Mouse (Mus musculus) intestine, embryonic 16.5 days (tissue): Measurements from ENCODE around the gene Abhd4. TPM values are rescaled to one million over a fixed set of nuclear protein-coding genes. Genes with fewer than 3 reads are reported as not detected.

ENCODE experiments used
- ATAC-seq: fragments of 200-750 bp; cut with Nextera tagmentation; 2 replicates; pipeline ENCODE4 v1.8.0; 2017; ENCODE audit warnings: moderate TSS enrichment, moderate library complexity
- H3K27ac ChIP-seq: fragments of 300-500 bp; sonication (generic); 2 replicates; pipeline ENCODE4 v1.5.1; 2014; ENCODE audit warnings: mild to moderate bottlenecking, low read length
- H3K27me3 ChIP-seq: fragments of 300-500 bp; sonication (generic); replicated peaks from 2 replicates; pipeline ENCODE4 v1.6.1; 2014; ENCODE audit warnings: low read length, control low read depth, mixed read lengths; ENCODE audit not compliant: control insufficient read depth, insufficient read depth
- H3K36me3 ChIP-seq: fragments of 300-500 bp; sonication (generic); 2 replicates; pipeline ENCODE4 v1.6.1; 2014; ENCODE audit warnings: low read length, control low read depth; ENCODE audit not compliant: control insufficient read depth, insufficient read depth
- H3K4me1 ChIP-seq: fragments of 300-500 bp; sonication (generic); 2 replicates; pipeline ENCODE4 v1.6.1; 2014; ENCODE audit warnings: low read length, control low read depth, mixed read lengths; ENCODE audit not compliant: control insufficient read depth, insufficient read depth
- H3K4me2 ChIP-seq: fragments of 300-500 bp; sonication (generic); 2 replicates; pipeline ENCODE4 v1.6.1; 2014; ENCODE audit warnings: low read depth, low read length, control low read depth
- H3K4me3 ChIP-seq: fragments of 300-500 bp; sonication (generic); 2 replicates; pipeline ENCODE4 v1.5.1; 2014; ENCODE audit warnings: mild to moderate bottlenecking, low read length
- H3K9ac ChIP-seq: fragments of 300-500 bp; sonication (generic); 2 replicates; pipeline ENCODE4 v1.6.1; 2014; ENCODE audit warnings: low read depth, low read length
- H3K9me3 ChIP-seq: fragments of 300-500 bp; sonication (generic); 2 replicates; pipeline ENCODE4 v1.6.1; 2016; ENCODE audit warnings: low read length, control low read depth; ENCODE audit not compliant: control insufficient read depth
- WGBS: fragments of 180-500 bp; shearing (Covaris S2); extraction: QIAGEN DNeasy Blood & Tissue Kit; methylation state at CpG from one replicate; pipeline ENCODE4 v1.1.7; 2014; 5-methylcytosine and 5-hydroxymethylcytosine counted together
- polyA plus RNA-seq: library from polyadenylated mRNA; unstranded; fragments of >200 nt; fragmentation: Nextera tagmentation; extraction: Ambion mirVana; gene quantifications from 2 replicates; pipeline ENCODE4 v1.2.1, GENCODE M21; 2015

The Abhd4 gene
- polyA plus RNA-seq, 1 experiment from 2014 or later: 47.8 TPM

- no peak overlapping the region for H3K4me2 ChIP-seq
- H3K27me3 ChIP-seq: no peaks in the 10 kb centered on the region
- no peak overlapping the region for H3K27ac ChIP-seq
- H3K36me3 ChIP-seq: no peaks in the 10 kb centered on the region
- 80% methylated on average over 2 of the region's 2 CpGs for WGBS
- no peaks in the 10 kb centered on the region for H3K4me1 ChIP-seq
- no peak overlapping the region for H3K9ac ChIP-seq
- no peak for ATAC-seq
- H3K4me3 ChIP-seq: no peak overlapping the region
- H3K9me3 ChIP-seq: no peaks in the 10 kb centered on the region
Measured at GRCm38 (mm10) chr14:54276446-54276845, 22.5 kb downstream of the Abhd4 start.

GRCm38 (mm10) chr14:54284839-54285238 lies 30.9 kb downstream of the Abhd4 start, which contains the start of gene Olfr49:
Gene Olfr49, minus strand, starts transcription at chr14:54284939.
- no peak within 1 kb of the TSS for H3K9ac ChIP-seq
- no peak within 1 kb of the TSS for H3K4me3 ChIP-seq
- ATAC-seq: no peak
- no peak within 1 kb of the TSS for H3K4me2 ChIP-seq
- no peaks in the 10 kb centered on the region for H3K9me3 ChIP-seq
- H3K4me1 ChIP-seq: no peaks in the 10 kb centered on the region
- WGBS: 44% methylated on average over 1 of the region's 1 CpGs
- no peak within 1 kb of the TSS for H3K27ac ChIP-seq
- no peaks in the 10 kb centered on the region for H3K36me3 ChIP-seq
- H3K27me3 ChIP-seq: no peaks in the 10 kb centered on the region

GRCm38 (mm10) chr14:54300136-54300535 lies 46.1 kb downstream of the Abhd4 start:
- Histone ChIP-seq H3K9ac (no peak overlapping the region), H3K4me3 (no peak overlapping the region), H3K4me2 (no peak overlapping the region), H3K27ac (no peak overlapping the region), H3K9me3 (no peaks in the 10 kb centered on the region), H3K4me1 (no peaks in the 10 kb centered on the region), H3K27me3 (no peaks in the 10 kb centered on the region), H3K36me3 (no peaks in the 10 kb centered on the region)
- WGBS: 81% methylated on average over 5 of the region's 5 CpGs
- no peak for ATAC-seq

GRCm38 (mm10) chr14:54300676-54301075 lies 46.7 kb downstream of the Abhd4 start:
- Histone ChIP-seq H3K4me2 (no peak overlapping the region), H3K9me3 (no peaks in the 10 kb centered on the region), H3K27me3 (no peaks in the 10 kb centered on the region), H3K4me3 (no peak overlapping the region), H3K9ac (no peak overlapping the region), H3K4me1 (no peaks in the 10 kb centered on the region), H3K36me3 (no peaks in the 10 kb centered on the region), H3K27ac (no peak overlapping the region)
- ATAC-seq: no peak
- whole genome bisulfite sequencing: 92% methylated on average over 3 of the region's 3 CpGs

- Histone ChIP-seq H3K9ac (no peak overlapping the region), H3K4me3 (no peak overlapping the region), H3K27me3 (no peaks in the 10 kb centered on the region), H3K4me1 (no peaks in the 10 kb centered on the region), H3K27ac (no peak overlapping the region), H3K9me3 (no peaks in the 10 kb centered on the region), H3K36me3 (no peaks in the 10 kb centered on the region), H3K4me2 (no peak overlapping the region)
- WGBS: 37% methylated on average over 3 of the region's 3 CpGs
- no peak for ATAC-seq
Measured at GRCm38 (mm10) chr14:54311763-54312162, 57.8 kb downstream of the Abhd4 start.

Other genes with a start within 250 kb of the Abhd4 start
- 489 and 514 TPM in 2 replicates for gene Dad1, start 84 bp upstream of the Abhd4 start, polyA plus RNA-seq
- not detected in 2 replicates for gene Olfr49, start 30.8 kb downstream of the Abhd4 start, polyA plus RNA-seq
- 42.9 and 48.6 TPM in 2 replicates for gene Oxa1l, start 106.6 kb downstream of the Abhd4 start, polyA plus RNA-seq
- gene Slc7a7, start 163.6 kb downstream of the Abhd4 start, polyA plus RNA-seq: 93.8 and 111 TPM in 2 replicates
- 249 and 267 TPM in 2 replicates for gene Mrpl52, start 172.7 kb downstream of the Abhd4 start, polyA plus RNA-seq
- gene Mmp14, start 177.4 kb downstream of the Abhd4 start, polyA plus RNA-seq: 89.7 and 90.7 TPM in 2 replicates
- 53.4 and 65.3 TPM in 2 replicates for gene Lrp10, start 209.9 kb downstream of the Abhd4 start, polyA plus RNA-seq
- gene Rem2, start 221.9 kb downstream of the Abhd4 start, polyA plus RNA-seq: 1.2 and 1.6 TPM in 2 replicates